Mouse (Mus musculus) lung, postnatal 25 days (tissue): Measurements from ENCODE around the gene 4930595D18Rik.
A peak's percentile ranks its signal among the peaks of the same experiment; 100 is the strongest.

ENCODE experiments used
- DNase-seq: peaks from one replicate; pipeline ENCODE4 v3.0.0; 2022; ENCODE audit warnings: low spot score

The 4930595D18Rik gene

GRCm38 (mm10) chr12:111184476-111184875 is at the start of gene 4930595D18Rik:
TSS of gene 4930595D18Rik (minus strand) at chr12:111184491.
- DNase-seq, result no peak

GRCm38 (mm10) chr12:111233798-111234197 is 49.5 kb upstream of the 4930595D18Rik start:
- no peak for DNase-seq

GRCm38 (mm10) chr12:111230793-111231192 is 46.5 kb upstream of the 4930595D18Rik start:
- no peak for DNase-seq

DNA sequence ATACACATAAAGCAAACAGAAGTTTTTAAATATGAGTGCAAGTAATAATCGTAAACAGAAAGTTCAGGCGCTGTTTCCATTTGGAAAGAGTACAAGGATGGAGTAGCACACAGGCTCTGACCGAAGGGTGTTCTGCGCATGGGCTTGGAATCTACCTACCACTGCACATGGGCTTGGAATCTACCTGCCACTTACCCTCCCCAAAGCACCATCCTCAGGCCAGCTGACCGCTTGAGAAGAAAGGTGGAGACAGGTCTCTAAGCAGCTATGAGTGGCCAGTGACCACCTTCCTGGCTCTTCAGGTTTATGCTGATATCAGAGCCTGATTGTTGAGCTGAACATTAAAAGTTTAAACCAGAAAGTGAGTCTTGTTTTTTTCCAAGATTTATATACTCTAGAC is 44.2 kb upstream of the 4930595D18Rik start:
- DNase-seq, result peak; percentile 46

- DNase-seq, result no peak
Measured at GRCm38 (mm10) chr12:111227410-111227809, 43.1 kb upstream of the 4930595D18Rik start.

GRCm38 (mm10) chr12:111225197-111225780 is 41.0 kb upstream of the 4930595D18Rik start:
- peak; percentile 31 for DNase-seq

DNA sequence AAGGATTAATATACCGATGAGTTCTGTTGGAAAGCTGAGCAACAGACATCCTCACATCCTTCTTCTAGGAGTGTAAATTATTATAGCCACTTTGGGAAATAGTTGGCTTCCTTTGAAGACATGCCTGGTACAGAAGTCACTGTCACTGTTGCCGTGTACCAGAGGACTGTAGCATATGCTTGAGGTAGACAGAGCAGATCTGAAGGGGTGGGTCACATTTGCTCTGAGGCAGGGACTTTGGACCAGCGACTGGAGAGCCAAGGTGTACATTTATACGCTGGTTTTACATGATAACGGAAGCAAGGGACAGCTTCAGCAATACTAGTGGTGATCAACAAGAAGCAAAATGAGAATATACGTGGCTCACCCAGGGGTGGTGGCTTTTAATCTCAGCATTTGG is 34.6 kb upstream of the 4930595D18Rik start:
- DNase-seq, result no peak

GRCm38 (mm10) chr12:111211729-111212128 is 27.4 kb upstream of the 4930595D18Rik start:
- no peak for DNase-seq

DNA sequence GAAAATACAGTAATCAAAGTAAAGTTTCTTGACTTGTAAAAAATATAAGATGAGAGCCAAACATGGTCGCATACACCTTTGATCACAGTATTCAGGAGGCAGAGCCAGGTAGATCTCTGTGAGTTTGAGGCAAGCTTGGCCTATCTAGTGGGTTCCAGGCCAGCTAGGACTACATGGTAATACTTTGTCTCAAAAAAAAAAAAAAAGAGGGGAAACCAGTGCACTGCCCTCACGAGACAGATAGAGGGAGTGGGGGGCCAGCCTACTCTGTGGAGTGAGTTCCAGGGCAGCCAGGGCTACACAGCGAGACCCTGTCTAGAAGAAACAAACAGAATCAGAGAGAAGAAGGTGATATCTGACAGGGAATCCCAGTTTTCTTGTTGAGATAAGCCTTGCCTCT is 23.4 kb upstream of the 4930595D18Rik start:
- DNase-seq, result no peak

DNA sequence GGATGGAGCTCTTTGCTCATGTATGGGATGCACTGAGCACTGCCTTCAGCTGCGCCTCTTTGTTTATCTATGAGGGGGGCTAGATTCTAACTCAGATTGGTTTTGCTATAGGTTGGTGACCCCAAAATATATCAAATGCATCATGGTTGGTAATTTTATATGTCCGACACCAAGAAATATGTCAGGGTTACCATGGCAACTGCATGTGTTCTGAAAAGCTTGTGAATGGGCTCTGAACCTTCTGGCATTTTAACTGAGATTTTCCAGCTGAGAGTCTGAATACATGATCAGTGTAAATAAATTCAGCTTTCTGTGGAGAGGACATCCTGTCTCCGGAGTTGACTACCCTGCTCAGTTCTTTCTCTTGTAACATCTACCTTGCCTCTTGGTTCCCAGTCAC is 19.7 kb upstream of the 4930595D18Rik start:
- no peak for DNase-seq

DNA sequence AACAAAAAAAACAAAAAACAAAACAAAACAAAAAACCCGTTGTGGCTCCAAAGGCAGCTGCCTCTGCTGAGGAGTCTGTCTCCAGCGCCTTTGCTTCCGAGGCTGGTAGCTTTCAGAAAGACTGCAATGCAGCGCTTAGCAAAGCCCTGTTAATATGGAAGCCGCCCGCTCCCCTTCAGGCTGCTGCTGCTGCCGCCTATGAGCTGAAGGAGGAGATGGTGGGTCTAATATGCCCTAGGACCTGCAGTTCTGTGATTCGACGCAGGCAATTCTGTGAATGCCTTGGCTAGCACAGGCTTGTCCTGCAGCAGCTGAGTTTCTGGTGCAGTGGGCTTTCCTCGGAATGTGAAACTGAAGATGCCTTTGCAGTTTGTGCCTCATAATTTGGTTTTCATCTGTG is 18.8 kb upstream of the 4930595D18Rik start:
- DNase-seq, result no peak

- DNase-seq, result no peak
Measured at GRCm38 (mm10) chr12:111196548-111196947, 12.3 kb upstream of the 4930595D18Rik start.

DNA sequence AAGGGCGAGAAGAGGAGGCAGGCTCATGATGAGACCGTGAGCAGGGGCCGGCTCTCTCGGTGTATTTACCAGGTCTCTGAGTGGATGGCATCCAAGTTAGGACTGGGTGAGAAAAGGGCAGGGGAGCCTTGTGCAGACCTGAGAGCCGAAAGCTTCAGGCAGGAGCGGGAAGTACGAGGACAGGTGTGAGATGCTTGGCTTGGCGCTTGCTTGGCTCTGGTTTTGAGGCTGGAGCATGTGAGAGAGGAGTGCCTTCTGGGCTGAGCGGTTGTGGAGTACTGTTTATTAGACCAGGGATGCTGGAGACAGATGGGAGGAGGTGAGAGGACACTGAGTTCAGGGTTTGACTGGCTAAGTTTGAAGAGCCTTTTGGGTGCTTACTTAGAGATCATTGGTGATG is 9.0 kb upstream of the 4930595D18Rik start:
- no peak for DNase-seq

DNA sequence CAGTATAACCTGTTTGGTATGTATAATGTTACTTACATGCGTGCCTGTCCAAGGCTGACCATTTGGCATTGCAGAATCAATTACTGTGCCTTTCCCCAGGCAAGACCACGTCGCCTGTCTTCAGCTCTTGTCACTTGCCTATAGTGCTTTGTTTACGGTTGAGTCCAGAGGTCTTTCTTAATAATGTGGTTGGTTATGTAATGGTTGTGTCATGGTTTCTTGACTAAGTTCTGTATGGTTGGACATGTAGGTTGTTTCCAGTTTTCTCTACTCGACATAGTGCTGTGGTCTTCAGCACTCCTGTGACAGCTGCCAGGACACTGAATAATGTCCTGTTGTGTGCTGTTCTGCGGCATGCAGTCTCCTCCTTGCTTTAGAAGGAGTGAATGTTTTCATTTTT is 8.5 kb upstream of the 4930595D18Rik start:
- DNase-seq, result peak; percentile 12

DNA sequence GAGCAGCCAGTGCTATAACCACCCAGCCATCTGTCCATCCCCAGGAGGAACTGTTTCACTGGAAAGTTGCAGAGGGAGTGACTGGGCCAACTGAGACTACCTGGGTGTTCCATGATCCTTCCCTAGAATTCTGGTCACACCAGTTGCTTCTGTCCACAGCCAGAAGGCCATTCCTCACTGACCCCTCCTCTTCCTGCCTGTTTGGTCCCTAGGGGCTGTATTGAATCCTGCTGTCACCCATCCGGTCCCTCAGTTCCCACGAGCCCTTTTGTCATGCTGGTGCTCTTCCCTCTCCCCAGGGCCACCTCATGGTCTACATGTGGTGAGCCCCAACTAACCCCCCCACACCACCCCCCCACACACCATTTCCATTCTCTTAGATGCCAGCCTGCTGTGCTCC is 6.6 kb upstream of the 4930595D18Rik start:
- no peak for DNase-seq

DNA sequence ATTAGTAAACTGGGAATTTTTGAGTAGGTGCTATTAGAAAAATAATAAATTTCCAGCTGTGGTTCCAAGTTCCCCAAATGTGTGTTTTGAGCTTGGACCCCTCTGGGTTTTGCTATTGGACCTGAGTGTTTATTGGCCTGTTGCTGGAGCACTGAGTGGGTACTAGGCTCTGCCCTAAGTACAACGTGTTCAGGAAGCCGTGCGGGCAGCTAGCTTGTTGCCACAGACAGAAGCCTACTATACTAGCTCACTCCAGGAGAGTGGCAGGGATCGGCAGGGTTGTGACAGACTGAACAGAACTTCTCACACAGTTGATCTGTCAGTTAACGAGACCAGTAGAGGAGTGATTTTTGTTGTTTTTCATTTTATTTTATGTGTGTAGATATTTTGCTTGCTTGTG is 6.1 kb upstream of the 4930595D18Rik start:
- no peak for DNase-seq

- DNase-seq, result no peak
Measured at GRCm38 (mm10) chr12:111188295-111188694, 4.0 kb upstream of the 4930595D18Rik start.

- no peak for DNase-seq
Measured at GRCm38 (mm10) chr12:111186986-111187385, 2.7 kb upstream of the 4930595D18Rik start.

- no peak for DNase-seq
Measured at GRCm38 (mm10) chr12:111182378-111182777, 1.9 kb downstream of the 4930595D18Rik start.

- no peak for DNase-seq
Measured at GRCm38 (mm10) chr12:111181848-111182247, 2.4 kb downstream of the 4930595D18Rik start.

- DNase-seq, result no peak
Measured at GRCm38 (mm10) chr12:111178772-111179171, 5.5 kb downstream of the 4930595D18Rik start.

DNA sequence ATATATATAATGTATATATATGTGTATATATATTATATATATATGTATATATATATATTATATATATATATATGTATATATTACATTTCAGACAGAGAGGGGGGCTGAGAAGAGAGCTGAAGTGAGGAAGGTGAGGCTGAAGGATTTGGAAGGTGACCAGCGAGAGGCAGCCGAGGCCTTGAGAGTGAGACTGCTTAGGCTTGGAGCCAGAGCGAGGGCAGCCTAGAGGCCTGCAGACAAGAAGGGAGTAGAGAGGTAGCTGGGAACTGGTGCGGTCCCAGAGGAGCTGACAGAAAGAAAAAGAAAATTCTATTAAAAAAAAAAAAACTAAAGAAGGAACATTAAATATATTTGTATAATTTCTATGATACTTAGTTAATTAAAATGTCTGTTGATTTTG is 15.4 kb downstream of the 4930595D18Rik start:
- DNase-seq, result no peak

- DNase-seq, result no peak
Measured at GRCm38 (mm10) chr12:111166681-111167289, 17.5 kb downstream of the 4930595D18Rik start.
